ENCODE assay signal across 8 mouse cellular contexts in the genomic region with DNA sequence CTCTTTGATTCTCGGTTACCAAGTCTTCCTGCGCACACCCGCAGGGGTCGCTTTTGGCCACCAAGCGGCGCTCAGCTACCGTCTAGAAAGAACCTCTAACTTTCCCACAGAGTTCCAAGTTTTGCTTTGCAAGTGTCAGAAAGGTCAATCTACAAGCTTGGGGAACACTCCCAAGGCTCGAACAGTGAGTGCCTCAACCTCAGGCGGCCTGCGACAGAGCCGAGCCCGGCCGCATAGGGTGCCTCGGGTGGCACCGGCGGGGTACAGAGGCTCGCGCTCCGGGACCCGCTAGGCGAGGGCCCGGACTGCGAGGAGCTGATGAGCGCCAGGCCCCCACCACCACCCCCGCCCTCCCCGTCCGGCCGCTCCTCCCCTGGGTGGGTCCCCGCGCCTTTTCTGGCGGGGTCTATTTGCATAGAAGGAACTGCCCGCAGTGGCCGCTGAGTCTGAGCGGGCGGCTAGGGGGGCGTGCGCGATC. TPM values are rescaled to one million over a fixed set of nuclear protein-coding genes. Genes with fewer than 3 reads are reported as not detected.
DNase-seq lines count a peak whose midpoint lies in the region; ATAC-seq lines count a peak whose summit lies in the region.

A gene (plus strand): TSS at position 357 of the 478 bp plus-strand sequence.

- H3K27me3 ChIP-seq in hindbrain, embryonic 14.5 days (ENCODE audit: control insufficient read depth, insufficient read depth, low read length), result peaks cover 14% of the 10 kb centered on the region; the same call in 1 of the 2 replicates

- peaks cover 3% of the 10 kb centered on the region; the same call in 1 of the 2 replicates for H3K36me3 ChIP-seq in hindbrain, embryonic 14.5 days (replicated peaks; ENCODE audit: control insufficient read depth, insufficient read depth)

- peak within 1 kb of the TSS; percentile 63 for H3K9ac ChIP-seq in hindbrain, embryonic 14.5 days

- H3K27ac ChIP-seq in hindbrain, embryonic 14.5 days, result peak within 1 kb of the TSS; percentile 32; the same call in 1 of the 2 replicates

- WGBS in hindbrain, embryonic 14.5 days, result 2% methylated on average over 32 of the region's 38 CpGs

- ATAC-seq in hindbrain, embryonic 14.5 days (ENCODE audit: low FRiP score), result peak; percentile 86

- no peaks in the 10 kb centered on the region for H3K9me3 ChIP-seq in hindbrain, embryonic 14.5 days (ENCODE audit: control insufficient read depth, low read length)

- no peaks in the 10 kb centered on the region for H3K4me1 ChIP-seq in hindbrain, embryonic 14.5 days (replicated peaks; ENCODE audit: control insufficient read depth, insufficient read depth, low read length)

- H3K4me3 ChIP-seq in hindbrain, embryonic 14.5 days (replicated peaks; ENCODE audit: low read length), result peak within 1 kb of the TSS; percentile 45

- peak within 1 kb of the TSS; percentile 91 for H3K4me2 ChIP-seq in hindbrain, embryonic 14.5 days (replicated peaks)

- DNase-seq in adrenal gland, adult (ENCODE audit: inconsistent age in 2 of 2, low spot score in 1 of 2), result peak; percentile 78 to 94
- DNase-seq in cerebellum, postnatal 36 days, result peak; percentile 56 to 63
- DNase-seq in gastrocnemius, adult 18-20 months (ENCODE audit: low spot score), result peak; percentile 74
- peak; percentile 88 for DNase-seq in hindbrain, embryonic 14.5 days (ENCODE audit: low spot score)
- DNase-seq in layer of hippocampus, postnatal 14 days (ENCODE audit: low spot score in 2 of 2), result peak; percentile 58 to 77
- DNase-seq in lung, postnatal 25 days (ENCODE audit: low spot score), result peak; percentile 76
- DNase-seq in retina, postnatal 7 days (ENCODE audit: low read depth, low spot score), result peak; percentile 54
- DNase-seq in urinary bladder, postnatal 14 days (ENCODE audit: low spot score), result peak; percentile 74

RNA-seq across cellular contexts. Expression of the gene that starts here (rescaled TPM):
- total RNA-seq in gastrocnemius, adult 18-20 months (2021), result 1 to 10 TPM; 1.6 to 1.7 TPM
- polyA plus RNA-seq in hindbrain, embryonic 14.5 days (2014; fragmentation: Nextera tagmentation; extraction: Ambion mirVana), result 10.2 and 10.7 TPM in 2 replicates
- total RNA-seq in layer of hippocampus, postnatal 14 days (2021), result 1 to 10 TPM; 6.5 to 6.7 TPM

Comparison
In these comparisons a context has a peak if more than half of its experiments do, and no peak if none do; other contexts are left out.
1. Peak in every context shown above with its lines: DNase-seq, ATAC-seq, H3K4me3 ChIP-seq and H3K27ac ChIP-seq.